Mouse (Mus musculus) erythroblast, embryonic 14.5 days (primary cell): Measurements from ENCODE around the gene Cnp.

Source experiments
- GATA1 ChIP-seq: IDR thresholded peaks from 2 replicates; pipeline ENCODE4 v1.6.1; 2012; ENCODE audit warnings: low read length, inconsistent platforms, mixed read lengths
- TAL1 ChIP-seq: IDR thresholded peaks from 3 replicates; pipeline ENCODE4 v1.6.1; 2012; ENCODE audit warnings: low read length, inconsistent platforms, mixed read lengths

DNA sequence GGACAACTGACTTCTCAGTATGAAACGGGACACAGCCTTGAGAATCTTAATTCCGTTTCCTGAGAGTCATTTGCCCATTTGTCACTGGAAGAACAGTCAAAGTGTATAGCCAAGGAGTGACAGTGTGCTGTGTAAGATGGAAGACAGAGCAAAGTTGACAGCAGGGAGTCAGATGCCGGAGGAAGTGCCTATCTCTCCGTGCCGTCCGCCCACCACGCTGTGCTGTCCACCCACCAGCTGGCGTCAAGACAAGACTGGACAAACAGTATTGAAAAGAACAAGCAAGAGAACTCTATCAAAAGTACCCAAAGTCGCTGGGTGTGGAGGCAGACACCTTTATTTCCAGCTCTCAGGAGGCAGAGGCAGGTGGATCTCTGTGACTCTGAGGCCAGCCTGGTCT is 28.5 kb downstream of the Cnp start:
- TF ChIP-seq TAL1: no peak
- TF ChIP-seq GATA1: no peak
